Mouse (Mus musculus) embryo, embryonic 10 days (tissue): ENCODE measurements around the gene RPS10-NUDT3.

ENCODE experiments used
- DNase-seq: peaks from one replicate; pipeline ENCODE4 v3.0.0-alpha.2; 2015; ENCODE audit warnings: low spot score

Gene RPS10-NUDT3

DNA sequence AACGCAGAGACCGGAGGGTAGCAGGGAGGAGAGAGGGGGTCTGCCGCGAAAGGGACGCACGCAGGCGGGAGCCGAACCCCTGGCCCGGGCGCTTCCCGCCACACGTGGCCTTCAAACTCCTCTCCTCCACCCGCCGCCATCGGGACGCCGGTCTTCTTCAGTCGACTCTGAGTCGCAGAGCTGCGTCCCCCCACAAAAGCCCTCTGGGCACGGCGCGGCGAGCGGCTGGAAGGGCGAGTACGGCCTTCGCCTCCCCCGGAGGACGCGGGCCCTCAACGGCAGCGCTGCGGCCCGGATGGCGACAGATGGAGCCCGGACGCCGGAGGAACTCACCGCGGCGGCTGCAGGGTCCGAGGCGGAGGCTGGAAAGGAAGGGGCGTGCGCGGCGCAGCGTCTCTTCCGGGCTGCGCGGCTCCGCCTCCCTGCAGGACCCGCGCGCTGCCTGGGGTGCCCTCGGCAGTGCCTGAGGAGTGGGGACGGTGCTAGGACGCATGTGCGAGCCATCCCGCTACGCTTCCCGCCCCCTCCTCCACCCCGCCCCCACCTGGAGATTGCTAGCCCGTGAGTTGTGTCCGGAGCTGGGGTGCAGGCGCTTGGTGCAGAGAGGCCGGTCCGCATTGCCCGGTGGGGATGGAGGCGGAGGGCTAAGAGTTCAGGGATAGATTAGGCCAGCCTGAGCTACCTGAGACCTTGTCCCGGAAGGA, at the start of gene RPS10-NUDT3:
TSS of gene RPS10-NUDT3 (minus strand) at position 352 of the 704 bp plus-strand sequence.
- DNase-seq: peak; percentile 97

DNA sequence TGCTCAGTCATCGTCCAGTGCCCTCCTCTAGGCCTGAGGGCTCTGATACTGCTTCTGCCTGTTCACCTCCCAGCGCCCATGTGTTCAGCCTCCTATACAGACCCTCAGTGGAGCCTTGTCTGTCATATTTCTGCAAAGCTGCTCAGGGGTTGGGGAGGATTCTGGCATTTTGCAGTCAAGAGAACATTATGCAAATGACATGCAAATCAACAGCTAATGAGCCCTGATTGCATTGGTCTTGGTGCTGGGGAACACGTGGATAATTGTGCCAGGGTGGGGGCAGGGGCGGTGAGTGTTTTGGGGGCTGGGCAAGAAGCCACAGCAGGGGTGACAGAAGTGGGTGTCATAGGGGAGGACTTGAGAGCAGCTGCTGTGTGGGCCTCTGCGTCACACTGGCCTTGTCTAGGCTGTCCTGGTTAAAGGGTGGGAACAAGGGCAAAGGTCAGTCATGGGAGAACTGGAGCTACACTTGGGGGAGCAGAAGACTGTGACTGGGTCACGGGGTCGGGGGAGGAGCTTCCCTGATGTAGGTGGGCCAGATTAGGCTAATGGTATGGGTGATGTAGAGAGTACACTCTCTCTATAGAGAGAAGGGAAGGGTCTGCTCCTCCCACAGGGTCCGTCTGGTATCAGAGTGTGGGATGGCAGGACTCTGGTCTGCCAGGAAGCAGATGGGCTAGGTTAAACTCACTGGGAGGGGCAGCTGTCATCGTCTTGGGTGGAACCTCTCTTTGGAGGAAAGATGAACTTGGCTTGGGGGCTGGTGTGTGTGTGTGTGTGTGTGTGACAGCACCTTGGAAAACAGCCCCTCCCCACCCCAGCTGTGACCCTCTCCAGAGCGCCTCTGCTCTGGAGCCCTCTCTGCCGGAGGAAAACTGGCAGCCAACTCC, 44.1 kb upstream of the RPS10-NUDT3 start:
- DNase-seq: peak; percentile 66

DNA sequence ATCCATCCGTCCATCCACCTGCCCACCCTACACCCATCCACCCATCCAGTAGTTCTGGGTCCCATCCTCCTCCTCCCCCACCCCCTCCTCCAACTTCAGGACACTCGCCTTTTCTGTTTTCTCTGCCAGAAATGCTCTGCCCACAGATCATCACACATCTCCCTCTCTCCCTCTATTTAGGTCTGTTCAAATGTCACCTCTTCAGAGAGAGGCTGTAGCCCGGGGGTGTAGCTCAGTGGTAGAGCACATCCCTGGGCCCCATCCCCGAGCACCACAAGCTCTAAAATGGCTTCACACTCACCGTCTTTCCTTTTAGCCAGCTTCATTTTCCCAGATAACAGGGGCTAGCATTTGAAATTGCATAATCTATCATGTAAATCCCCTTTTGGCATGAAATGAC, 42.7 kb upstream of the RPS10-NUDT3 start:
- DNase-seq: no peak

DNA sequence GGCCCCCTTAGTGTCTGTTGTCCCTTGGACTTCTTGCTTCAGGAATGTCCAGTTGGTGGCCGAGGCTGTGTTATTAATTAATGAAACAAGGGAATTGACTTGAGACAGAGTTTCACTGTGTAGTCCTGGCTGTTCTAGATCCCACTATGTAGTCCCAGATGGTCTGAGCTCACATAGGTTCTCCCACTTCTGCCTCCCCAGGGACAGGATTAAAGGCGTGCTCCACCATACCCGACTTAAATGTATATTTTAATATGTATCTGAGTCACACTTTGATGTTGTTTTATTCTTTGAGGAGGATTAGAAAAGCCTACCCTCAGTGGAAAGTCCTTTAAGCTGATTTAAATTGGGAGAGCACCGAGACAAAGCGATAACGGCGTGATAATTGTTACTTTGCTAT, 41.2 kb upstream of the RPS10-NUDT3 start:
- DNase-seq: no peak

DNA sequence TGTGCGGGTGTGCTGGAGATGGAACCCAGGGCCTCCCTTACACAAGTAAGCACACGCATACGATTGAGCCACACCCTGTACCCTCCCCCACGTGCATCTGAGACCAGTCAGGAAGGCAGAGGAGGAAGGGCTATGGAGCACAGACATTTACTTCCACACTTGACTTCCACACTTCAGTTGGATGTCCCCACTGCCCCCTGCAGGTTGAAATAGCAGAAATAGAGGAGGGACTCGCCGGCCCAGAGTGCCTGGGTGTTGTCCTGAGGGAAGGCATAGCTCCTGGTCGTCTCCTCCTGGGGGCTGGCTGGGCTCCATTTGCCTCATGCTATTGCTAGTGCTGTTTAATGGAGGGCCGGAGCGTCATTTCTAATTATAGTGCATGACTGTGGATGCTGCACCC, 40.4 kb upstream of the RPS10-NUDT3 start:
- DNase-seq: no peak

DNA sequence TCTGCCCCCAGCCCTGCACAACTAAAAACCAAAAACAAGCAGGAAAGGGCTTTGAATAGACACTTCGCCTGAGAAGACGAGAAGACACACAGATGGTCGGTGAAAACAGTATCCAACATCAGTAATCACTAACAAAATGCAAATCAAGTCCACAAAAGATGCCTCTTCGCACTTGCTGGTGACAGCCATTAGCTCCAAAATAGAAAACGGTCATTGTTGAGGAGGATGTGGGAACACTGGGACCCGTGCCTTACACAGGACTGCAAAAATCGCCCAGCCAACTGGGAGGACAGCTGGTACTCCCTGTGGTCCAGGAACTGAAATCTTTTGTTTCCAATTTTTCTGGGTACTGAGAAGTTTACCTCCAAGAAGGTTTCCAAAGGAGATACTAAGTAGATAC, 38.9 kb upstream of the RPS10-NUDT3 start:
- no peak for DNase-seq

DNA sequence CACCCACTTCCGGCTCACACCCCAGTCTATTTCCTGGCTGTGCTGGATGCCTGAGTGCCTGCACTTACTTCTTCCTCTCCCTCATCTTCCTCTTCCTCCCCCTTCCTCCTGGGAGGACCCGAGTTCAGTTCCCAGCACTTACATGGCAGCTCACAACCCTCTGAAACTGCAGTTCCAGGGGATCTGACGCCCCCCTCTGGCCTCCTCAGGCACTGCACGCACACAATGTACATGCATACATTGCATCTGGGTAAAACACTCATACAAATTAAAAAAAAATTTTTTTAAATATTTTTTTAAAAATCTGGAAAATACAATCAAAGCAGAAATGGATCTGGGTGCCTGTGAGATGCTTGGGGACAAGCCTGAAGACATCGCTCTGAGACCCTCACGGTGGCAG, 36.7 kb upstream of the RPS10-NUDT3 start:
- DNase-seq: no peak

DNA sequence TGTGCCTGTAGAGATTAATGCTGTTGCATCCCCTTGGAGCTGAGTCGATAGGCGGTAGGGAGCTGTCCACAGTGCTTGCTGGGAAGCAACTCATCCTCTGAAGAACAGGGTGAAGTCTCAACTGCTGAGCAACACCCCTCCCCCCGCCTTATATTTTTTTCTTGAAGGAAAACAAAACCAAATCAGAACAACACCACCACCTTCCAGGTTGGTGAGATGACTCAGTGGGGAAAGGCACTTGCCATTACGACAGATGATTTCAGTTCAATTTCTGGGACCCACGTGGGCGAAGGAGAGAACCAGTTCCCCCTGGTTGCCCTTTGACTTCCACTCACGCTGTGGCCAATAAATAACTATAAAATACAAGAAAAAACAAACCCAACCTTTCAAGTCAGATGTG, 23.7 kb upstream of the RPS10-NUDT3 start:
- no peak for DNase-seq

DNA sequence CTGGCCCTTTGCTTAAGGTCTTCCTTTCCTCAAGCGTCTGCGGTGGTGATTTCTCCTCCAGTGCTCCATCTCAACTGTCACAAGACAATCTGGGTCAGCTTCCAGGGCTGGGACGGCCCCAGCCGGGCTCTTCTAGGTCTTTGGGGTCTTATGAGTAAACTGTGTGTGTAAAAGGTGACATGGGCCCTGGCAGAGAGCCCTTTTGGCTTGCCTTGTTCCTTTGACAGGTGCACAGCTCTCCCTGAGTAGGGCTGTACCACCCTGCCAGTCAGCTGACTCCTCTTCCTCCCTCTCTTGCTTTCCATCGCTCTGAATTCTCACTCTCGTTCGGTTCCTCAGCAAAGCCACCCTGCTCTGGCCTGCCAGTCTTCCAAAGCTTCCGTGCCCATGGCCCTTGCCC, 22.1 kb upstream of the RPS10-NUDT3 start:
- no peak for DNase-seq

DNA sequence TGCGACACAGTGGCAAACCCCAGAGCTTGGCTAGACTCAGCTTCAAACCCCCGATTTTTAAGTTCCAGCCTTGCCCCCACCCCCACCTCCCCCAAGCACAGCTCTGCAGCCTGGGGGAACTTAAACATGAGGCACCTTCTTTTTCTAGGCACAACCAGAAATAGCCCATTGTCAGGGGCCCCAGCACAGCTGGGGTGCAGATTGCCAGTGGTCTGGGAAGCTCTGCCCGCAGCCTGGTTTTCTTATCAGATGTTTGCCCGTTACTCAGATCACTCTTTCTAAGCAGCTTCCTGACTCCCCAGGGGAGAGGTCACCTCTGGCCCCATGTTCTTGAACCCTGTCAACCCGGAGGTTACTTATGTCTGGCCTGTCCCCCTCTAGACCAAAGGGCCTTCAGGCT, 21.4 kb upstream of the RPS10-NUDT3 start:
- DNase-seq: peak; percentile 20

DNA sequence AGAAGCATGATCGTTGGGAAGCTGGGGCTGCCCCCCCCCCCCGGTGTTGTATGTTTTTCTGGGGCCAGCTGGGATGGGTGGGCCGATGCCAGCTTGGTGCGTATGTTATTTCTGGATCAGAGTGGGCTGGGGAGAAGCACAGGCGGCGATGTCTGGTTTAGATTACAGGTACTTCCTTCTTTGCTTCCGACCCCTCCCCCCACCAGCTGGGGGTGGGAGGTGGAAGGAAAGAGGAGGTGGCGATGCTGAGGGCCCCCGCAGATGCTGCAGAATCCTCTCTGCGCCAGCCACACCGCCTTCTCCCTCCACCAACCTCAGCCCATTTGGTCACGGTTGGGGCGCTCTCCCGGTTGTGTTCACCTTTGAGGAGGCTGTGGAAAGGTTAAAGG, 21.0 kb upstream of the RPS10-NUDT3 start:
- peak; percentile 47 for DNase-seq

DNA sequence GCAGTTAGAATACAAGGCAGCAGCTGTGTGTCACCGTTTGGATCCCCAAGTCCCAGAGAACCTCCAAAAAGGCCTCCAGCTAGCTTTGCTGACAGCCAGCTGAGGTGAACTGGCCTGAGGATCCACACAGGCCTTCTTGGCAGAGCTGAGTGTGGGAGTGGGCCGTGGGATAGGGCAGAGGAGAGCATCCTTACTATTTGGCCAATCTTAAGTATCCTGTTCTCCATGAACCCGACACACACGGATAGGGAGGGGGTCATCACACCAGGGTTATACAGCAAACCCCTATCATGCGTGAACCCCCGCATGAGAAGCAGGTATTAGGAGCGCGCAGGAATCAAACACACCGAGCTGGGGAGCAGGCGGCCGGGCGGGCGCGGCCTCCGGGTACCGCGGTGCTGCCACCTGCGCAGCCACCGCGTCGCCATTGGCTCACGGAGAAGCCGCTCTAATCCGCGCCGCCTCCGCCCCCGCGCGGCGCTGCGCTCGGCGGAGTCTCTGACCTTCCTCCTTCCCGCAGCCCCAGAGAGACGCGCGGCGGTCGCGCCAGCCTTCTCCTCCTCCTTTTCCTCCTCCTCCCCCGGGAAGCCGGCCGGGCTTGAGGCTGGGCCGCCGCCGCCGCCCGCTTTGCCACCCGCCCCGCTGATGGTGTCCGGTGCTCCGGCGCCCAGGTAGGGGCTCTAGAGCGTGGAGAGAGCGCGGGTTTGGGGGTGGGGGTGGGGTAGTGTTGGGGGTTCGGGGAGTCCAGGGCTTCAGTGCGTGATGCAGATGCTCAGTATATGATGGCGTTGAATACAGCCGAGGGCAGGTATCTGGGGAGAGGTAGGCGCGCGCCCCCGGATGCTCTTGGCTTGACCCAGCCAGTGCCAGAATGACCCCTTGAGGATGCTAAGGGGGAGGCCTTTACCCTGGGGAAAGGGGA, 20.3 kb upstream of the RPS10-NUDT3 start, which contains the start of gene Pacsin1:
TSS of gene Pacsin1 (plus strand) at position 421 of the 922 bp plus-strand sequence.
- DNase-seq: peak; percentile 59

DNA sequence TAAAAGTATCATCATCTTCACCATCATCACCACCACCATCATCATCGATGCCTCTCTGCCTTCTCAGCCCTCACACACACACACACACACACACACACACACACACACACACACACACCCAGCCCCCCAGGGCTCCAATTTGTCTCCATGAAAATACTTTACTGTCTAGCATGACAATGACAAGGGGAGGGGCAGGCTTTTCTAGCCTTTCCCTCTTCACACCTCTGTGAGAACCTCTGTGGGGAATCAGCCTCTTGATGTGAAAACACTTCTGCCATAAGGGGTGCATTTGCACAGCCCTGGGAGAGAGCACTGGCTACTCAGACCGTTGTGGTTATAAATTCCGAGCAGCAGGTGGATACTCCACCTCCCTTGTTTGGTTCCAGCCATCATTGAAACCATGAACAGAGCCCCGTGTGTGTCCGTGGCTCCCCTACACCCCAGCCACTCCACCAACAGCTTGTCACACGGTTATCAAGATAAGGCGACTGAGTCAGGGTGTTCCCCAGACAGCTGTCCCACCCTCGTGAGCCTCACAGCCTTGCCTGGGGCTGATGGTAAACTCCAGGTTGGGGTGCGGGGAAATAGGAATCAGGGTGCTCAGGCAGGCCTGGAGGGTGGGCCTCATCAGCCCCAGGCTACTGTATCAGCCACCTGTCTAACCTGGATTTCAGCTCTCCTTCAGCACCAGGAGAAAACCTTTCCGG, 18.4 kb upstream of the RPS10-NUDT3 start:
- DNase-seq: no peak

DNA sequence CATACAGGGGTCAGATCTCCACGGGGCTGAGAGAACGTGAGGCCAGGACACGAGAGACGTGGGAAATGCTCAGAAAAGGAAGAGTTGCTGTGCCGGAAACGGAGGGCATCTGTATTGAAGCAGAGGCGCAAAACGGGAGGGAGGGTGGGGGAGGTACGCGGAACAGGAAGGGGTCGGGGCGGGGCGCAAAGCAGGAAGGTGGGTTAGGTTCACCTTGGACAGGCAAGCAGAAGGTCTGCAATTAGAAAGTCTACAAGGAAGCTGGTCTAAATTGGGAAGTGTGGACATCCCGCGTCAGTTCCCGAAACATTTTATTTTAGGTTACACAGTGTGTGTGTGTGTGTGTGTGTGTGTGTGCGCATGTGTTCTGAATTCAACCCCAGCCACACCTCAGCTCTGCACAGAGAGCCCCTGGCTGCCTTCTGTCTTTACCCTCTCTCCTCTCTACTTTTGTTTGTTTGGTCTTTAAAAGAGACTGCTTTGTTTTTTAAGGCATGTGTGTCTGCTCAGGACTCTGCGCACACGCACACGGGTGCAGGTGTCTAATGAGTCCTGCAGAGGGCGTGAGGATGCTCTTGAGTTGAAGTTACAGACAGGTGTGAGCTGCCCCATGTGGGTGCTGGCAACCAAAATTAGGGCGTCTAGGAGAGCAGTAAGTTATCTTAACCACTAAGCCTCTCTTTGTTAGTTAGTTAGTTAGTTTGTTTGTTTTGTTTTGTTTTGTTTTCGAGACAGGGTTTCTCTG, 17.2 kb upstream of the RPS10-NUDT3 start:
- DNase-seq: no peak

DNA sequence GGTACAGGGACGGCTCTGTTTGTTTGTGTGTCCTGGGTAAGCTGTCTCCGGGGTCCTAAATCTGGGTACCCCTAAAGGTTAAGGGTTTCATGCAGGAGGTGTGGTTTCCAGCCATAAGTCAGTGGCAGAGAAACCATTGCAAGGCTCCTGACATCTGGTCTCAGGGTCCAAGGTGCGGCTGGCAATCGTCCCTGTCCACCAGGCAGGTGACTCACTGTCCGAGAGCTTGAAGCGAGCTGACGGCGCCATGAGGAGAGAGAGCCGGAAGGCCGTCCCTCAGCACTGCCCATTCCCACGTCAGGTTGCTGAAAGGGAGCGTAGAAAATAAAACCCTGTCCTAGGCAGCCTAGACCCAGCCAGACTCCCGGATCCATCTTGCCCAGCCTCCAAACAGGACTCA, 15.6 kb upstream of the RPS10-NUDT3 start:
- DNase-seq: no peak

DNA sequence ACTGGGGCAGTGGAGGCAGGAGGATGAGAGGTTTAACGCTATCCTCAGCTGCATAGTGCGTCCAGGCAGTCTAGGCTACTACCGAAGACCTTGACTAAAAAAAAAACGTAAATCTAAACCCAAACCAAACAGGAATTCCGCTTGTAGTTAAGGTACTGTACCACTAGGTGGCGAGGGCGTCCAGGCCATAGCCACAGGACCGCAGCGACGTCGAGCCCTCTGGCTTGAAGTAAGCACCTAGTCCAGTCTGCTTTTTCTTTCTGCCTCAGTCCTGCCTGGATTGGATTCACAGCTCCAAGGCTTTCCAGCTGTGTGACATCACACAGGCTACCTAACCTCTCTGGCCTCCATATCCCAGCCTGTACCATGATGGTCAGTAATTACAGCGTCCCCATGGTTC, 15.1 kb upstream of the RPS10-NUDT3 start:
- DNase-seq: peak; percentile 91

DNA sequence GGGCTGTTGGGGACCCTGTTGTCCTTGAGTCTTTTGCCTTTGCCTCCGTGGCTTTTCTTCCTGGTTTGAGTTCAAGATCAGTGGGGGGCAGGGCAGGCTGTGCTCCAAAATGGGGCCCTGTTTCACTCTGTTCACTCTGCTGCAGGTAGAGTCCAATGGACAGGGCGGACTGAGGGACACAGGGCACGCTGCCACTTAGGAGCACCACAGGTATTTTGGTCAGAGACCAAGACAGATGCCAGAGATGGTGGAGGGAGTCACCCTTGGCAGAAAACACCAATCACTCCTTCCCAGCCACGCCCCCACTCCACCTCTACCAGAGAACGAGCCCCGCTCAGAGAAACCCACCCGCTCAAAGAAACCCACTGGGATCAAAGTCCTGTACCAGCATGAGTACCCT, 10.8 kb upstream of the RPS10-NUDT3 start:
- no peak for DNase-seq

DNA sequence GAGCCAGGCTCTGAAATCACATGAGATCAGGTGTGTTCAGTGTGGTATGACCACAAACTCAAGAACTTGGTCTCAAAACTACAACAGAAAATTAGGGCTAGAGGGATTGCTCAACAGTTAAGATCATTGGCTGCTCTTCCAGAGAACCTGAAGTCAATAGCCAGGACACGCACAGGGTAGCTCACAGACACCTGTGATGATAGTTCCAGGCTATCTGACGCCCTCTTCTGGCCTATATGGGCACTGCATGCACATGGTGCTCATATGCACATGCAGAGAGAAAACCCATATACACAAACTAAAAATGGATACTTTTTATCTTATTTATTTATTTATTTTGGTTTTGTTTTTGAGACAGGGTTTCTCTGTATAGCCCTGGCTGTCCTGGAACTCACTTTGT, 9.6 kb upstream of the RPS10-NUDT3 start:
- no peak for DNase-seq

DNA sequence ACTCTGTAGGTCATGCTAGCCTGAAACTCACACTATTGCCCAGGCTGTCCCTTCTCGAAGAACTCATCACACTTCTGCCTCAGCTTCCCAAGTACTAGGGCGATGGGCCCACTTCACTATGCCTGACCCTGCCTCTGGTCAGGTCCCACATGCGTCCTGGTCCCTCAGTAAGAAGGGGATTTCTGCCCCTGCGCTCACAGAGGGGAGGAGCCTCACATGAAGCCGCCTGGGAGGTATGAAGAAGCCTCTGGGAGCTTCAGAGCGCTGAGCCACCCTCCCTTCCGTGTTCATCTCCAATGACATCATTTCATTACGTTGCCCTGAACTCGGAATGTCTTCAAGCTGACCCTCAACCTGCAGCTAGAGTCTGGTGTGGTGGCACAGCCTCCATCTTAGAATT, 8.7 kb upstream of the RPS10-NUDT3 start:
- DNase-seq: no peak

DNA sequence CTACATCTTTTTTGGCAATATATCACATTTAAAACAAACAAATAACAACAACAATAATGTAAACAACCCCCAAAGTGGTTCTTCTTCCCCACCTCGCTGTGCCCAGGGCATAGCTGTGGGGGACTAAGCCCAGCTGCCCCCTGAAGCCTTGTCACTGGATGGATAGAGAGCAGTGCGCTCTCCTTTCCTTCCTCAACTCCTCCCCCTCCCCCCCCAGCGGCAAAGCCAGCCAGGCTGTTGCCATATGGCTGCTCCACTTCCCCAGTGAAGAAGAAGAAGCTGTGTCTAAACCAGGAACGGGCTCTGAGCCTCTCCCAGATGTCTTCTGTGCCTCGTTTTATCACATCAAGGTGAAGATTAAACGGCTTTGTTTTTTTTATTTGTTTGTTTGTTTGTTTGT, 8.1 kb upstream of the RPS10-NUDT3 start:
- no peak for DNase-seq
